Mouse (Mus musculus) stomach, postnatal 0 days (tissue): Measurements from ENCODE around the gene 4930412O13Rik. TPM values are rescaled to one million over a fixed set of nuclear protein-coding genes. Genes with fewer than 3 reads are reported as not detected.

Source experiments
- ATAC-seq: fragments of 200-750 bp; cut with Nextera tagmentation; 2 replicates; pipeline ENCODE4 v1.8.0; 2017; ENCODE audit not compliant: low FRiP score, low TSS enrichment
- DNase-seq: peaks from one replicate; pipeline ENCODE4 v3.0.0-alpha.2; 2016; ENCODE audit warnings: low spot score
- H3K27ac ChIP-seq: fragments of 300-500 bp; sonication (generic); replicated peaks from 2 replicates; pipeline ENCODE4 v1.5.1; 2014; ENCODE audit warnings: mild to moderate bottlenecking, control low read depth
- H3K27me3 ChIP-seq: fragments of 300-500 bp; sonication (generic); 2 replicates; pipeline ENCODE4 v1.6.1; 2014; ENCODE audit warnings: low read length; ENCODE audit not compliant: control insufficient read depth, insufficient read depth
- H3K36me3 ChIP-seq: fragments of 300-500 bp; sonication (generic); 2 replicates; pipeline ENCODE4 v1.6.1; 2014; ENCODE audit warnings: low read length, mixed read lengths; ENCODE audit not compliant: control insufficient read depth, insufficient read depth
- H3K4me1 ChIP-seq: fragments of 300-500 bp; sonication (generic); replicated peaks from 2 replicates; pipeline ENCODE4 v1.6.1; 2014; ENCODE audit warnings: antibody characterized with exemption; ENCODE audit not compliant: control insufficient read depth, insufficient read depth
- H3K4me2 ChIP-seq: fragments of 300-500 bp; sonication (generic); replicated peaks from 2 replicates; pipeline ENCODE4 v1.6.1; 2014; ENCODE audit warnings: low read depth, mild to moderate bottlenecking, control low read depth, moderate library complexity
- H3K4me3 ChIP-seq: fragments of 300-500 bp; sonication (generic); 2 replicates; pipeline ENCODE4 v1.5.1; 2014; ENCODE audit warnings: low read depth, low read length, control low read depth
- H3K9ac ChIP-seq: fragments of 300-500 bp; sonication (generic); 2 replicates; pipeline ENCODE4 v1.6.1; 2014; ENCODE audit warnings: mild to moderate bottlenecking, low read length, control low read depth, mixed read lengths
- H3K9me3 ChIP-seq: fragments of 300-500 bp; sonication (generic); 2 replicates; pipeline ENCODE4 v1.6.1; 2016; ENCODE audit warnings: low read length; ENCODE audit not compliant: control insufficient read depth
- CTCF ChIP-seq: IDR thresholded peaks from 2 replicates; pipeline ENCODE4 v1.5.1; 2016; ENCODE audit warnings: antibody characterized with exemption, low read depth, mild to moderate bottlenecking, moderate library complexity
- EP300 ChIP-seq: optimal IDR thresholded peaks from 2 replicates; pipeline ENCODE3; 2016; ENCODE audit warnings: antibody characterized with exemption
- WGBS: fragments of 180-500 bp; shearing (Covaris S2); extraction: QIAGEN DNeasy Blood & Tissue Kit; methylation state at CpG from one replicate; pipeline ENCODE4 v1.1.7; 2014; 5-methylcytosine and 5-hydroxymethylcytosine counted together
- polyA plus RNA-seq: library from polyadenylated mRNA; unstranded; fragments of >200 nt; fragmentation: Nextera tagmentation; extraction: Ambion mirVana; gene quantifications from 2 replicates; pipeline ENCODE4 v1.2.1, GENCODE M21; 2015

4930412O13Rik gene
- polyA plus RNA-seq, 1 experiment from 2014 or later = not detected

- Histone ChIP-seq H3K9me3 (no peaks in the 10 kb centered on the region), H3K4me2 (no peak overlapping the region), H3K4me1 (no peaks in the 10 kb centered on the region; the same call in 1 of the 2 replicates), H3K27ac (no peak overlapping the region), H3K4me3 (no peak overlapping the region), H3K36me3 (no peaks in the 10 kb centered on the region), H3K9ac (no peak overlapping the region), H3K27me3 (peaks cover 24% of the 10 kb centered on the region)
- no peak for TF ChIP-seq EP300
- no peak for DNase-seq
- 34% methylated on average over 3 of the region's 3 CpGs for WGBS
- ATAC-seq = no peak
Measured at GRCm38 (mm10) chr2:9886031-9886430, 5.0 kb downstream of the 4930412O13Rik start.

GRCm38 (mm10) chr2:9886921-9887610 lies 6.0 kb downstream of the 4930412O13Rik start:
- Histone ChIP-seq H3K9ac (no peak overlapping the region), H3K9me3 (no peaks in the 10 kb centered on the region), H3K4me3 (no peak overlapping the region), H3K4me2 (no peak overlapping the region), H3K36me3 (no peaks in the 10 kb centered on the region), H3K27ac (no peak overlapping the region), H3K27me3 (peaks cover 23% of the 10 kb centered on the region), H3K4me1 (no peaks in the 10 kb centered on the region; the same call in 1 of the 2 replicates)
- no peak for TF ChIP-seq EP300
- TF ChIP-seq CTCF = no peak
- DNase-seq (no peak), ATAC-seq (no peak)
- WGBS = 5% methylated on average over 7 of the region's 7 CpGs

GRCm38 (mm10) chr2:9887636-9888035 lies 6.6 kb downstream of the 4930412O13Rik start:
- Histone ChIP-seq H3K27ac (no peak overlapping the region), H3K36me3 (no peaks in the 10 kb centered on the region), H3K4me3 (no peak overlapping the region), H3K27me3 (peaks cover 23% of the 10 kb centered on the region), H3K4me1 (no peaks in the 10 kb centered on the region; the same call in 1 of the 2 replicates), H3K9me3 (no peaks in the 10 kb centered on the region), H3K4me2 (no peak overlapping the region), H3K9ac (no peak overlapping the region)
- TF ChIP-seq EP300 = no peak
- TF ChIP-seq CTCF = no peak
- WGBS = 3% methylated on average over 7 of the region's 7 CpGs
- ATAC-seq (no peak), DNase-seq (no peak)

- TF ChIP-seq EP300 (no peak), CTCF (peak; percentile 72)
- Histone ChIP-seq H3K4me1 (no peaks in the 10 kb centered on the region; the same call in 1 of the 2 replicates), H3K9me3 (no peaks in the 10 kb centered on the region), H3K4me2 (peak within 1 kb of the TSS; percentile 39), H3K27me3 (peaks cover 18% of the 10 kb centered on the region), H3K27ac (no peak within 1 kb of the TSS), H3K4me3 (peak within 1 kb of the TSS; percentile 20), H3K36me3 (no peaks in the 10 kb centered on the region), H3K9ac (no peak within 1 kb of the TSS)
- under 1% methylated on average over 30 of the region's 30 CpGs for WGBS
- ATAC-seq (peak; percentile 85), DNase-seq (peak; percentile 67)
Measured at GRCm38 (mm10) chr2:9888913-9889650, 8.0 kb downstream of the 4930412O13Rik start, which contains the start of gene 9230102O04Rik. Gene 9230102O04Rik (minus strand): TSS chr2:9889540.

GRCm38 (mm10) chr2:9889651-9890183 lies 8.7 kb downstream of the 4930412O13Rik start, which contains the start of gene Gata3:
Gene Gata3 (minus strand): TSS chr2:9890034.
- no peak for TF ChIP-seq EP300
- TF ChIP-seq CTCF = no peak
- Histone ChIP-seq H3K4me2 (peak within 1 kb of the TSS; percentile 39), H3K4me3 (peak within 1 kb of the TSS; percentile 20), H3K4me1 (no peaks in the 10 kb centered on the region; the same call in 1 of the 2 replicates), H3K9ac (no peak within 1 kb of the TSS), H3K27me3 (peaks cover 12% of the 10 kb centered on the region), H3K9me3 (no peaks in the 10 kb centered on the region), H3K27ac (no peak within 1 kb of the TSS), H3K36me3 (no peaks in the 10 kb centered on the region)
- no peak for DNase-seq
- under 1% methylated on average over 23 of the region's 23 CpGs for WGBS
- no peak for ATAC-seq
